Mouse (Mus musculus) neural tube, embryonic 15.5 days (tissue): ENCODE data around the gene Fgfr1op2. TPM values are rescaled to one million over a fixed set of nuclear protein-coding genes. Genes with fewer than 3 reads are reported as not detected.

Source experiments
- polyA plus RNA-seq: library from polyadenylated mRNA; unstranded; fragments of >200 nt; fragmentation: Nextera tagmentation; extraction: Ambion mirVana; gene quantifications from 2 replicates; pipeline ENCODE4 v1.2.1, GENCODE M21; 2015

The Fgfr1op2 gene
- polyA plus RNA-seq, 1 experiment from 2014 or later = 39.8 TPM

Other genes starting within 250 kb of the Fgfr1op2 start
- 9.0 and 13.2 TPM in 2 replicates for gene Itpr2, start 75.0 kb upstream of the Fgfr1op2 start, polyA plus RNA-seq
- 40.5 and 51.7 TPM in 2 replicates for gene Ints13, start 632 bp downstream of the Fgfr1op2 start, polyA plus RNA-seq
- 124 and 135 TPM in 2 replicates for gene Med21, start 65.3 kb downstream of the Fgfr1op2 start, polyA plus RNA-seq
- 29.3 and 31.3 TPM in 2 replicates for gene Tm7sf3, start 65.6 kb downstream of the Fgfr1op2 start, polyA plus RNA-seq
- gene Stk38l, start 147.8 kb downstream of the Fgfr1op2 start, polyA plus RNA-seq = 12.1 and 13.2 TPM in 2 replicates
- gene Arntl2, start 218.9 kb downstream of the Fgfr1op2 start, polyA plus RNA-seq = 4.1 and 4.5 TPM in 2 replicates